Mouse (Mus musculus): ENCODE measurements around the gene H13. TPM values are rescaled to one million over a fixed set of nuclear protein-coding genes. Genes with fewer than 3 reads are reported as not detected.

Gene H13
- polyA plus RNA-seq, 1 experiment from 2014 or later: 45.2 TPM

GRCm38 (mm10) chr2:152634311-152634710, 35.0 kb upstream of the H13 start:
- WGBS (ENCODE audit: insufficient replicate concordance): 68% methylated on average over 29 of the region's 29 CpGs
- peaks cover 27% of the 10 kb centered on the region for H3K27me3 ChIP-seq
- no peak overlapping the region for H3K9ac ChIP-seq
- no peaks in the 10 kb centered on the region for H3K36me3 ChIP-seq (replicated peaks)
- no peak for ATAC-seq (ENCODE audit: insufficient read depth)
- H3K4me2 ChIP-seq: no peak overlapping the region
- H3K9me3 ChIP-seq (replicated peaks): no peaks in the 10 kb centered on the region
- no peak overlapping the region for H3K4me3 ChIP-seq (replicated peaks)
- H3K4me1 ChIP-seq (replicated peaks): 0 out of 2 replicates have a peak, but pooled peaks cover under 1% of the 10 kb centered on the region
- no peak overlapping the region for H3K27ac ChIP-seq (replicated peaks)

- 55% methylated on average over 23 of the region's 23 CpGs for WGBS (ENCODE audit: insufficient replicate concordance)
- Histone ChIP-seq H3K4me1 (replicated peaks) (no peaks in the 10 kb centered on the region), H3K36me3 (replicated peaks) (no peaks in the 10 kb centered on the region), H3K27me3 (peaks cover 11% of the 10 kb centered on the region), H3K4me2 (no peak overlapping the region), H3K9ac (no peak overlapping the region), H3K9me3 (replicated peaks) (no peaks in the 10 kb centered on the region), H3K4me3 (replicated peaks) (no peak overlapping the region), H3K27ac (replicated peaks) (0 out of 2 replicates have a peak overlapping the region, but pooled peaks have one; percentile 19)
- peak; percentile 42; the same call in 1 of the 2 replicates for ATAC-seq (ENCODE audit: insufficient read depth)
Observed at GRCm38 (mm10) chr2:152636246-152637005, 32.8 kb upstream of the H13 start.

DNA sequence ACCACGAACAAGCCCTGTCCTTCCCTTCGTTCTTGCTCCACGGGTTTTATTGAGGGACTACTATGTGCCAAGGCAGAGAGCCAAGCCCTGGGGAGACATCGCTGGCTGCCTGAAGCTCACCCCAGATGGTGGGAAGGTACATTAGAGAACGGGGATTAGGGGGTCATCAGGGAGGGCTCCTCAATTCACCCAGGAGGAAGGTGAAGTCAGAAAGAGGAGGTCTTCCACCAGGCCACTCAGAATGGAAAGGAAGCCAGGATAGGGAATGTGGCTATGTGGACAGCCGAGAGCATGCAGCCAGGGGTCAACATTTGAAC, 32.3 kb upstream of the H13 start:
- Histone ChIP-seq H3K4me3 (replicated peaks) (no peak overlapping the region), H3K27me3 (peaks cover 11% of the 10 kb centered on the region), H3K36me3 (replicated peaks) (no peaks in the 10 kb centered on the region), H3K27ac (replicated peaks) (0 out of 2 replicates have a peak overlapping the region, but pooled peaks have one; percentile 6), H3K4me1 (replicated peaks) (no peaks in the 10 kb centered on the region), H3K9ac (no peak overlapping the region), H3K4me2 (no peak overlapping the region), H3K9me3 (replicated peaks) (no peaks in the 10 kb centered on the region)
- WGBS (ENCODE audit: insufficient replicate concordance): 70% methylated on average over 6 of the region's 6 CpGs
- no peak for ATAC-seq (ENCODE audit: insufficient read depth)

DNA sequence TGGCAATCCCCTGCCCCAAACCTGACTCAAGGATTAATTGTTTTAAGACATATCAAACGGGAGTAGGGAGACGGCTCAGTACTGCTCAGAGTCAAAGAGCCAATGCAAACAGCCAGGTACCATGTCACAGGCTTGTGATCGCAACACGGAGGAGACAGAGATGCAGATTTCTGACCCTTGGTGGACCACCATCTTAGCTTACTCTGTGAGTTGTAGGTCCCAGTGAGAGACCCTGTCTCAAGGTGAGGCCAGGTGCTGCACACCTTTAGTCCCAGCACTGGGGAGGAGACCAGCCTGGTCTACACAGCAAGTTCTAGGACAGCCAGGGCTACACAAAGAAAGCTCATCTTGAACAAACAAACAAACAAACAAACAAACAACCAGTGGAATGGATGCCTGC, 31.9 kb upstream of the H13 start:
- peaks cover 11% of the 10 kb centered on the region for H3K27me3 ChIP-seq
- no peak overlapping the region for H3K9ac ChIP-seq
- H3K4me2 ChIP-seq: no peak overlapping the region
- 71% methylated on average over 4 of the region's 4 CpGs for WGBS (ENCODE audit: insufficient replicate concordance)
- no peaks in the 10 kb centered on the region for H3K4me1 ChIP-seq (replicated peaks)
- H3K9me3 ChIP-seq (replicated peaks): no peaks in the 10 kb centered on the region
- H3K4me3 ChIP-seq (replicated peaks): no peak overlapping the region
- H3K27ac ChIP-seq (replicated peaks): 0 out of 2 replicates have a peak overlapping the region, but pooled peaks have one; percentile 6
- ATAC-seq (ENCODE audit: insufficient read depth): no peak
- no peaks in the 10 kb centered on the region for H3K36me3 ChIP-seq (replicated peaks)

GRCm38 (mm10) chr2:152638865-152639264, 30.4 kb upstream of the H13 start:
- H3K27ac ChIP-seq (replicated peaks): no peak overlapping the region; the same call in 1 of the 2 replicates

GRCm38 (mm10) chr2:152639406-152640113, 29.7 kb upstream of the H13 start:
- Histone ChIP-seq H3K36me3 (replicated peaks) (no peaks in the 10 kb centered on the region), H3K27ac (replicated peaks) (no peak overlapping the region; the same call in 1 of the 2 replicates), H3K4me3 (replicated peaks) (no peak overlapping the region), H3K4me2 (no peak overlapping the region), H3K4me1 (replicated peaks) (no peaks in the 10 kb centered on the region), H3K9me3 (replicated peaks) (no peaks in the 10 kb centered on the region), H3K27me3 (0 out of 2 replicates have a peak, but pooled peaks cover under 1% of the 10 kb centered on the region), H3K9ac (no peak overlapping the region)
- ATAC-seq (ENCODE audit: insufficient read depth): no peak
- WGBS (ENCODE audit: insufficient replicate concordance): 36% methylated on average over 11 of the region's 11 CpGs

More at GRCm38 (mm10) chr2:152638865-152639264, 30.4 kb upstream of the H13 start:
- Histone ChIP-seq H3K4me1 (replicated peaks) (no peaks in the 10 kb centered on the region), H3K27me3 (peaks cover 4% of the 10 kb centered on the region; the same call in 1 of the 2 replicates), H3K9ac (no peak overlapping the region), H3K4me2 (no peak overlapping the region), H3K4me3 (replicated peaks) (no peak overlapping the region), H3K36me3 (replicated peaks) (no peaks in the 10 kb centered on the region), H3K9me3 (replicated peaks) (no peaks in the 10 kb centered on the region)
- no peak for ATAC-seq (ENCODE audit: insufficient read depth)
- 46% methylated on average over 6 of the region's 6 CpGs for WGBS (ENCODE audit: insufficient replicate concordance)

DNA sequence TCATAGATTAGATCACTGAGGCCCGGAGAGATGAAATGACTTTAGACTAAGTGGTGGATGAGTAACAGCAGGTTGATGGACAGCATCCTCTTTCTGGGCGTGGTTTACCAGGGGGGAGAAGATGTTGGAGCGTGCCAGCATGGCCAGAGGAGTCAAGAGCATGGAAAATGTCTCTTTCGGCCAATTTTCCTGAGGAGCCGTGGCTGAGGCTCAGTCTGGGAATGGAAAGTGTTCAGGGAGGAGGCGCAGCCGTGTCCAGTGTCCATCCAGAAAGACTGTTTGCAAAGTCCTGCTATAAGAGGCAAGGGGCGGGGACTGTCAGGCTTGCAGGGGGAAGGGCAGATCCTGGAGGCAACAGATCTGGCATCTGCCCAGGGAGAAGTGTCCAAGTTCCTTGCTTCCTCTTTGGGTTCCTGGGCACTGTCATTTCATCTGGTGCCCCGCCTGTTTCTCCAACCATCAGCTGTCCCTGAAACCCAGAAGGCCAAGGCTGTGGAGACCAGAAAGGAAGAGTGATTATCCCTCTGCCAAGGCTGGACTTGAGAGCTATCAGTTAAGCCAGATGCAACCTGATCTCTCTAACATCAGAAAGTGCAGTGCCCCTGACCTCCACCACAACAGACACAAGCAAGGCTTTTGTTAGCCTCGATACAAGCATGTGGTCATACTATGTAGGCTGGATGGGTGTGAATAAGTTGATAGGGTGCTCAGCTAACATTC, 16.2 kb upstream of the H13 start:
- peaks cover 5% of the 10 kb centered on the region; the same call in 1 of the 2 replicates for H3K4me1 ChIP-seq (replicated peaks)
- H3K4me3 ChIP-seq (replicated peaks): no peak overlapping the region
- H3K36me3 ChIP-seq (replicated peaks): no peaks in the 10 kb centered on the region
- H3K27me3 ChIP-seq: no peaks in the 10 kb centered on the region; the same call in 1 of the 2 replicates
- no peak overlapping the region for H3K9ac ChIP-seq
- H3K27ac ChIP-seq (replicated peaks): no peak overlapping the region
- H3K9me3 ChIP-seq (replicated peaks): no peaks in the 10 kb centered on the region
- no peak overlapping the region for H3K4me2 ChIP-seq
- 39% methylated on average over 10 of the region's 10 CpGs for WGBS (ENCODE audit: insufficient replicate concordance)
- ATAC-seq (ENCODE audit: insufficient read depth): no peak

- 37% methylated on average over 14 of the region's 14 CpGs for WGBS (ENCODE audit: insufficient replicate concordance)
- Histone ChIP-seq H3K36me3 (replicated peaks) (no peaks in the 10 kb centered on the region), H3K9ac (no peak overlapping the region)
Observed at GRCm38 (mm10) chr2:152653874-152654715, 15.2 kb upstream of the H13 start.

DNA sequence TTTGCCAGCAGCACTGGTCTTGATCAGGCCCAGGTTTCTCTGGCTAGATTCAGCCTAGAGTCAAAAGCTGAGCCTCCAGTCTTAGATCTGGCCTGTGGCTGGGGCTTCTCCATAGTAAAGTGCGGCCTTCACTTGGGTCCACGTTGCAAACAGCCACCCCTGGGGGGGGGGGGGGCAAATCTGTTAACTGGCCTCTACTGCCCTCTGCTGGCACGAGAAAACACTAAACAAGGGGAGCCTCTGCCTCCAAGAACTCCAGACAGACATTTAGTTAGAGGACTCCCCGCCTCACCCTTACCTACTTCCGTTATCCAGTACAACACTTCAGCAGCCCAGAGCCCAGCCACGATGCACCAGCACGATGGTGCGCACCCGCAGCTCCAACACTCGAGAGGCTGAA, 11.9 kb upstream of the H13 start:
- Histone ChIP-seq H3K4me1 (replicated peaks) (peaks cover 5% of the 10 kb centered on the region; the same call in 1 of the 2 replicates), H3K27ac (replicated peaks) (no peak overlapping the region), H3K4me2 (no peak overlapping the region), H3K4me3 (replicated peaks) (no peak overlapping the region), H3K9ac (no peak overlapping the region), H3K36me3 (replicated peaks) (no peaks in the 10 kb centered on the region), H3K9me3 (replicated peaks) (no peaks in the 10 kb centered on the region), H3K27me3 (no peaks in the 10 kb centered on the region; the same call in 1 of the 2 replicates)
- 53% methylated on average over 10 of the region's 10 CpGs for WGBS (ENCODE audit: insufficient replicate concordance)
- no peak for ATAC-seq (ENCODE audit: insufficient read depth)

More at GRCm38 (mm10) chr2:152653874-152654715, 15.2 kb upstream of the H13 start:
- Histone ChIP-seq H3K4me1 (replicated peaks) (peaks cover 5% of the 10 kb centered on the region; the same call in 1 of the 2 replicates), H3K27ac (replicated peaks) (no peak overlapping the region), H3K27me3 (no peaks in the 10 kb centered on the region; the same call in 1 of the 2 replicates), H3K4me2 (no peak overlapping the region), H3K4me3 (replicated peaks) (no peak overlapping the region), H3K9me3 (replicated peaks) (no peaks in the 10 kb centered on the region)
- ATAC-seq (ENCODE audit: insufficient read depth): no peak

GRCm38 (mm10) chr2:152661163-152661562, 8.1 kb upstream of the H13 start:
- H3K36me3 ChIP-seq (replicated peaks): no peaks in the 10 kb centered on the region
- no peak for ATAC-seq (ENCODE audit: insufficient read depth)
- H3K4me3 ChIP-seq (replicated peaks): no peak overlapping the region
- WGBS (ENCODE audit: insufficient replicate concordance): 38% methylated on average over 6 of the region's 6 CpGs
- no peaks in the 10 kb centered on the region for H3K9me3 ChIP-seq (replicated peaks)
- H3K4me2 ChIP-seq: no peak overlapping the region
- H3K27ac ChIP-seq (replicated peaks): no peak overlapping the region
- no peak overlapping the region for H3K9ac ChIP-seq
- no peaks in the 10 kb centered on the region for H3K4me1 ChIP-seq (replicated peaks)
- no peaks in the 10 kb centered on the region; the same call in 1 of the 2 replicates for H3K27me3 ChIP-seq

Data from liver, embryonic 15.5 days (tissue).